Mouse (Mus musculus): ENCODE results near the gene Wars2.

Wars2 gene

DNA sequence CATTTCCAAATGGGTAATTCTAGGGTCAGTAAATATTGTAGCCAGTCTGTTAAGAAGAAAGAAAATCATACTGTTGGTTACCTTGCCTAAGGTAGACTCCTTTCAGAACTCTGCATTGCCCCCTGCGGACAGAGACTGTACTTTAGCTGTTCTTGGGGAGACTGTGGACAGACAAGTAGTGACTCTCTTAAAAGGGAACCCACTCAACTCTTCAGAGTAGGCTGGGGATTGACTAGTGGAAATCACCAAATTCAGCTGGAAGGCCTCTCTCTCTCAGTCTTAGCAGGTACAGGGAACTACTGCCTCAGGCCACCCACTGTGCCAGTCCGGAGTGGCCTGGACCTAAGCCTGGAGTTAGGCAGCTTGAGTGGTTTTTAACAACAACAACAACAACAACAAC, 121.1 kb downstream of the Wars2 start:
- no peak for DNase-seq (ENCODE audit: extremely low read depth, insufficient read length, low spot score)

DNA sequence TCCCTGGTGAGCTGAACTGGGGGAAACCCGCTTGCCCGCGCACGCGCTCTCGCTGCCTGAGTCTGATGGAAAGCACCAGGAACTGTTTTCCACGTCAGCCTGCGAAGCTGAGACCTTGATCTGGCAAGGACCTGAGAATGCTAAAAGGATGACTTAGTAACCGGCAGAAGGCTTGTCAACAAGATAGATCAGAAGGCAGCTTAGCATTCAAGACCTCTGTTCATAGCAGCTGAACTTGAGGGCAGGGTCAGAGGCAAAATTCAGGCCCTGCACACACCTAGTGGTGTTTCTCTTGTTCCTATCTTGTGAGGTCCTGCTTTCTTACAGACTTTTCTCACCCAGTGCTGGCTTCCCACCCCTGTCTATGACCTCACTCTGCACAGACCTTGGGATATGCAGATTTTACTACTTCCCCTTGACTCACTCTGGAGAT, 122.6 kb downstream of the Wars2 start:
- no peak for DNase-seq (ENCODE audit: extremely low read depth, insufficient read length, low spot score)

DNA sequence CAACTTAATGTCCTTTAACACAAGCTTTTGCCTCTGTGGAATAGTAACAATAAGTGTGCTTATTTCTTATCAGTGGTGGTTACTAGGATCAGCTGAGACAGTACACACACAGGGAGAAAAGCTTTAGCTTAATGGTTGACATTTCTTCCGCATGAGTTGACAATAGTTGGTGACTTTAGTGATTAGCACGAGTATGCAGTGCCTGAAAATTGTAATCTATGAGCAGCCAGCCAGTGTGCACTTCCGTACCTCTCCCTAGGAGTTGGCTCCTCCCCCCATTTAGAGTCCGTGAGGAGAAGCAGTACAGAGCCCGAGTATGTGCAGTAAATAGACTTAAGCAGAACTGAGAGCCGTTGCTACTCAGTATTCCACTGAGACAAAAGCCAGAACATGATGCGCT, 123.8 kb downstream of the Wars2 start:
- no peak for DNase-seq (ENCODE audit: extremely low read depth, insufficient read length, low spot score)

DNA sequence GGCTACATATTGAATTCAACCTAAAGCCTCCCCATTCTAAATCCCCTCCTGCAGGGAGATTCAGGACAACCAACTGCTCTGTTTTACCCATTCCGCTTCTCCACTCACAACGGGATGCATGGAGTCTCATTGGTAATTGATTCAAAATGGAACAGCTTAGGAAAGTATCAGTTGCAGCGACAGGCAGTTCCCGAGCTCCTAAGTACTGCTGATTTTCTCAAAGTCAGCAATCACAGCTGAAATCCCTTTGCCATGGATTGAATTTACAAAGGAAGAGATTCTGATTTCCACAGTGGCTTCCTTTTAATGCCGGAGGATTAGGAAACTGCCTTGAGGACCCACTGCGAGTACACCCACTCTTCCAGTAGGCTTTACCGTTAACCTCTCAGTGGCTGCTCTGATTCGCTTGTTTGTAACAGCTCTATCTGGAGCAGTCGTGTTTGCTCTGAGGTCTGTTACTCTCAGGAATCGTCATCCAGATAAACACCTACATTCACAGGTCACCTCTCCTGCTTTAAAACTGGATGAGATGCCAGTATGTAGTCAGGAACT, 126.0 kb downstream of the Wars2 start:
- DNase-seq (ENCODE audit: extremely low read depth, insufficient read length, low spot score): no peak

DNA sequence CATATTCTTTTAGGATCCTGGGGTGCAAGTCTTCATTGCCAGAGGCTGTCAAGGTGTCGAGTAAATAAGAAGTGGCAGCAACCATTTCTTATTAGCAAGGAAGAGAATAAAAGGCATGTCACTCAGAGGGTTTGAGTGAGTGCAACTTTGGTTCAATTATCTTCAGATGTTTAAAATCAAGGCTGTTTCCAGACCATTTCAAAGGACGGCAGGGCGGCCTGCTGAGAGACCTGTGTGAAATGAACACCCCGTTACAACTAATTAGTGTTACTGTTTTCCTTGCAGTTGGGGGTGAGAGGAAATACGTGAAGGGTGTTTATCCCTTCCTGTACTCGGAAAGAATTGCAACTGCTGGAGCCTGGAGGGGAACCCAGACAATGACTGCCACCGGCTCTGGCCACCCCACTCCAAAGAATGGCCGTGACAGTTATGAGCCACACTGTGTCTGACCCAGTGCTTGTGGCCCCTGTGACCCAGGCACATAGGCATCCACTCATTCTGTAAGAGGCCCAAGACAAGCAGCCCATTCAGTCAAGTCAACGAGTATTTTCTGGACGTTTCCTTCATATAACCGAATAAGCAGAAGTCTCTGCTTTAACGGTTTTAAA, 137.2 kb downstream of the Wars2 start:
- DNase-seq (ENCODE audit: extremely low read depth, insufficient read length, low spot score): no peak

DNA sequence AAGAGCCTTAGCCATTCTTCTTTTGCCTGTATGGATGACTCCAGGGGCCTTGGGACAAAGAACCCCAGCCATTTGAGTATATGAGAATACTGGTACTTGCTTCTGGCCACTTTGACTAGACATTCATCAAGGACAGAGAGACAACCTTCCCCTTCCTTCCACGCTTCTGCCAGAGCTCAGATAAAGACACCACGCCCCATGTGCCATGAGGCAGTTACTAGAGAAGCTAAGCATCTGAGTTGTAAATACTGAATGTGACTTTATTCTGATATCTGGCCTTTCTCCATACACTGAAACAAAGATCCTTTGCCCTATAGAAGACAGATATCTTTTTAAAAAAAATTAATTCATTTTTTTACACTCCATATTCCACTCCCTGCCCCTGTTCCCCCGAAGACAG, 138.8 kb downstream of the Wars2 start:
- DNase-seq (ENCODE audit: extremely low read depth, insufficient read length, low spot score): no peak

DNA sequence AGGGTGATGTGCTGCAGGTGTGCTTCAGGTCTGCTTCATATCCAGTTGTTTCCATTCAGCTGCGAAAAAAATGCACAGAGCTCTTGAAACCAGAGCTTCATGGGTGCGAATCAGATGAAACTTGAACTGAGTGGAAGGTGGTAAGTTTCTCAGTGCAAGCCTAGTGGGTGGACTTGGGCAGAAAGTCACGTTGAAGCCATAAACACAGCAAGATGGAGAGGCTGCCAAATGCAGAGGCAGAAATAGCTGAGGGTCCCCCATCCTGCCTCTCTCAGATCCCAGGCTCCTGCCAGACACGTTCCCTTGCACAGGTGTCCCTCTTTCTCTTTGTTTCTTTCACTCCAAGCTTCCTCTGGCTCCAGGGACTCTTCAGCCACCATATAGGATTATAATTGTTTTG, 140.6 kb downstream of the Wars2 start:
- DNase-seq (ENCODE audit: extremely low read depth, insufficient read length, low spot score): no peak

DNA sequence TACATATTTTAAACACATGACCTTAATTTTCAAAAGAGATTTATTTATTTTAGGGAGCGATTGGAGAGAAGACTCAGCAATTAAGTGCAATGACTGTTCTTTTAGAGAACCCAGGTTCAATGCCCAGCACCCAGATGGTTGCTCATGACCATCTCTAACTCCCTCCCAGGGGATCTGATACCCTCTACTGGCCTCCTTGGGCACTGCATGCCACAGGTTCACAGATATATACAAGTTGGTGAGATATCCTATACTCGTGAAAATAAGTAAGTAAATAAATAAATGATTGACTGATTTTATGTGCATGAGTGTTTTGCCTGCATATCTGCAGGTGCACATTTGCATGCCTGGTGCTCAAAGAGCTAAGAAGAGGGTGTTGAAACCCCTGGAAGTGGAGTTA, 147.4 kb downstream of the Wars2 start:
- DNase-seq (ENCODE audit: extremely low read depth, insufficient read length, low spot score): no peak

All from 3134 (cell line).